Mouse (Mus musculus): ENCODE data around the gene Ptprt. TPM values are rescaled to one million over a fixed set of nuclear protein-coding genes. Genes with fewer than 3 reads are reported as not detected.

Gene Ptprt
- polyA plus RNA-seq, 1 experiment from 2014 or later = 4.6 TPM

DNA sequence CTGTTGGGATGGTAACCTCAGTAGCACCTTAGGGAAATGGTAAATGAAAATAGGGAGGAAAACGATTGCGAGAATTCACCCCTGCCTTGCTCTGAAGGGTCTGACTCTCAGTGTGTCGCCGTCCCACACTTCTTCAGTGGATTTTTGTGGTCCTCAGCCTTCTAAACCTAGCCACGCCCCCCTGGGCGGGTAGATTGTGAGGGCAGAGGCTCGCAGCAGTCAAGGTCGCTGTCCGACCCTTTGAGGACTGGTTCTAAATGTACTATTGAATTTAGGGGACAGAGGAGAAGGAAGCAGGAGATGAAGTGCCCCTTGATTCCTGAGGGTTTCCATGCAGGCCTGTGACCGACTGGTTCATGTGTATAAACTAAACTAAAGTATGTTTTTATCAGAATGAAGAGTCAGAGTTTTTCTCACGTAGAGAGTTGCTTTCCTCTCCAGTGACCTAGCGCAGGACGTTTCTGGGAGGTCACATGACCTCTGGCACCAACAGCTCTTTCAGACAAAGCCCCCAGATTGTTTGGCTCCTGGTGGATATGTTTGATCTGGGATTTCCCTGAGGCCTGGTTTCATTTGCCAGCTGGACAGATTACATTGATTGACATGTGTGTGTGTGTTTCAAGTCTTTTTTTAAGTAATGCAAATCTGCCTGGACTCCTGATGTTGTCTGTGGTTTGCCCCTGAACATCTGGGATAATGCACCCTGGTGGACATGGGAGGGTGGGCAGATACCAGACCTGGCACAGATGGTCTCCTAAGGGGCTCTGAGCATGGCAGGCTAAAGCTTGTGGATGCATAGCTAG, 1161.6 kb downstream of the Ptprt start:
- Histone ChIP-seq H3K27me3 (ENCODE audit: control insufficient read depth, insufficient read depth, low read length) (no peaks in the 10 kb centered on the region), H3K9ac (ENCODE audit: low read depth, low read length) (no peak overlapping the region), H3K36me3 (ENCODE audit: control insufficient read depth, insufficient read depth, low read length) (no peaks in the 10 kb centered on the region), H3K4me2 (replicated peaks; ENCODE audit: low read depth, low read length) (peak overlapping the region; percentile 34), H3K9me3 (ENCODE audit: control insufficient read depth, low read length) (no peaks in the 10 kb centered on the region), H3K4me3 (ENCODE audit: low read length) (peak overlapping the region; percentile 18), H3K27ac (ENCODE audit: low read depth, low read length) (no peak overlapping the region), H3K4me1 (ENCODE audit: control insufficient read depth, insufficient read depth, low read length) (no peaks in the 10 kb centered on the region)
- ATAC-seq (ENCODE audit: low FRiP score, low TSS enrichment) = no peak
- 12% methylated on average over 13 of the region's 13 CpGs for WGBS

DNA sequence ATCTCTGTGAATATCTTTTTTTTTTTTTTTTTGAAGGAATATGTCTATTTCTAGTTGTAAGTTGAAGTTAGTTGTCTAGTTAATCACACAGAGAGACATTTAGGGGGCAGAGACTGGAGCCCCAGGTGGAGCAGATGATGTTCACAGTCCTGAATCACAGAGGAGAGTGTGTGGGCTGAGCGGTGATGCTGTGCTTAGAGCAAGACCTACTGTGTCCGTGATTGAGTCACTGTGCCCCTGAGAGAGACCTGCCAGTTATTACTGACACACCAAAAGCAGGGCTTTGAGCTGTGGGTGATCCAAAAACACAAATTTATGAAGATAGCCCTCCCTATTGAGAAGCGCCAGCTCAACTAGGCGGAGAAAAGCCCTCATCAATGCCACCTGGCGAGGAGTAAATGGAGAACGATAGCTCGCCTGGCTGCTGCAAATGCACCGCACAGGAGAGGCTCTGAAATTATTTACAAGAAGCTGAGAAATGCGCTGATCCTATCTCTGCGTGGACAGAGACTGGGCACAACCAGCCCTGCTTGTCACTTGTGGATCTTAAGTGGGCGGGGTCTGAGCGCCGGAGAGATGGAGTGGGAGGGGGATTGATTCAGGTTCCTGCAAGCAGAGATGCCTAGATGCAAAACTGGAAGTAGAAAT, 1162.4 kb downstream of the Ptprt start:
- H3K4me3 ChIP-seq (ENCODE audit: low read length) = peak overlapping the region; percentile 18
- 20% methylated on average over 13 of the region's 13 CpGs for WGBS
- H3K9ac ChIP-seq (ENCODE audit: low read depth, low read length) = no peak overlapping the region

GRCm38 (mm10) chr2:161481741-161482140, 1179.2 kb downstream of the Ptprt start:
- no peaks in the 10 kb centered on the region for H3K4me1 ChIP-seq (ENCODE audit: control insufficient read depth, insufficient read depth, low read length)
- ATAC-seq (ENCODE audit: low FRiP score, low TSS enrichment) = no peak
- H3K9ac ChIP-seq (ENCODE audit: low read depth, low read length) = no peak overlapping the region
- no peaks in the 10 kb centered on the region for H3K36me3 ChIP-seq (ENCODE audit: control insufficient read depth, insufficient read depth, low read length)
- no peak overlapping the region for H3K4me2 ChIP-seq (replicated peaks; ENCODE audit: low read depth, low read length)
- no peak overlapping the region for H3K4me3 ChIP-seq (ENCODE audit: low read length)
- H3K27me3 ChIP-seq (ENCODE audit: control insufficient read depth, insufficient read depth, low read length) = no peaks in the 10 kb centered on the region
- WGBS = 93% methylated on average over 1 of the region's 1 CpGs
- H3K9me3 ChIP-seq (ENCODE audit: control insufficient read depth, low read length) = no peaks in the 10 kb centered on the region
- no peak overlapping the region for H3K27ac ChIP-seq (ENCODE audit: low read depth, low read length)

More for the DNA sequence above, 1162.4 kb downstream of the Ptprt start:
- Histone ChIP-seq H3K4me1 (ENCODE audit: control insufficient read depth, insufficient read depth, low read length) (no peaks in the 10 kb centered on the region), H3K36me3 (ENCODE audit: control insufficient read depth, insufficient read depth, low read length) (no peaks in the 10 kb centered on the region), H3K27me3 (ENCODE audit: control insufficient read depth, insufficient read depth, low read length) (no peaks in the 10 kb centered on the region), H3K4me2 (replicated peaks; ENCODE audit: low read depth, low read length) (peak overlapping the region; percentile 34), H3K9me3 (ENCODE audit: control insufficient read depth, low read length) (no peaks in the 10 kb centered on the region), H3K27ac (ENCODE audit: low read depth, low read length) (no peak overlapping the region)
- no peak for ATAC-seq (ENCODE audit: low FRiP score, low TSS enrichment)

- H3K4me1 ChIP-seq (ENCODE audit: control insufficient read depth, insufficient read depth, low read length) = no peaks in the 10 kb centered on the region
- H3K36me3 ChIP-seq (ENCODE audit: control insufficient read depth, insufficient read depth, low read length) = no peaks in the 10 kb centered on the region
- H3K27me3 ChIP-seq (ENCODE audit: control insufficient read depth, insufficient read depth, low read length) = no peaks in the 10 kb centered on the region
- H3K27ac ChIP-seq (ENCODE audit: low read depth, low read length) = no peak overlapping the region
- no peak overlapping the region for H3K4me3 ChIP-seq (ENCODE audit: low read length)
- ATAC-seq (ENCODE audit: low FRiP score, low TSS enrichment) = no peak
- H3K9me3 ChIP-seq (ENCODE audit: control insufficient read depth, low read length) = no peaks in the 10 kb centered on the region
- no peak overlapping the region for H3K9ac ChIP-seq (ENCODE audit: low read depth, low read length)
- no peak overlapping the region for H3K4me2 ChIP-seq (replicated peaks; ENCODE audit: low read depth, low read length)
Measured at GRCm38 (mm10) chr2:161480445-161480844, 1180.5 kb downstream of the Ptprt start.

Measured in kidney, embryonic 14.5 days (tissue).